Mouse (Mus musculus) megakaryocyte, adult 5-6 weeks (primary cell): Measurements from ENCODE around the gene Gm45140. TPM values are rescaled to one million over a fixed set of nuclear protein-coding genes. Genes with fewer than 3 reads are reported as not detected.

ENCODE experiments used
- ATAC-seq: 2 replicates; pipeline ENCODE4 v1.8.0; 2016; ENCODE audit warnings: mild to moderate bottlenecking, inconsistent platforms; ENCODE audit not compliant: poor library complexity, severe bottlenecking
- total RNA-seq, 2 experiments: library from RNA; stranded (forward) in 1 of 2; stranded (reverse) in 1 of 2; fragments of 153-499, 151-499 nt in 1 of 2; fragments of 221-1000, 200-1000 nt in 1 of 2; gene quantifications; 2 replicates each; pipeline versions ENCODE4 v1.2.3 to v1.2.4; 2015 to 2017

Gene Gm45140
- total RNA-seq, 2 experiments from 2014 or later: 2.5 to 25.6 TPM

DNA sequence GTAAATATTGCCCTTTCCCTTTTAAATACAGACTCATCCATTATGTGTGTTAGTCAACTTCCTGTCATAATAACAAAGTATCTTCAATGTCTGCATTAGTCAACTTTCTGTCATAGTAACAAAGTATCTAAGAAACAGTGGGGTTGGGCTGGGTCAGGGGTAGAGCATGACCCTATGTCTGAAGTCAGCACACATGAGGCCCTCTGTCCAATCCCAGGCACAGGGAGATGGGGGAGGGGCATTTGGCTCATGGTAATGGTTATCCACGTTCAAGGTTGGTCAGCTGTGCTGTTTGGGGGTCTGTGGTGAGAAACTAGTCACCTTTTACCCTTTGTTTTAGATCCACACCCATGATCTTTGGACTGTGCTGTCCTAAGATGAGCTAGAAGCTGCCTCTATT, 90.3 kb downstream of the Gm45140 start:
- ATAC-seq: no peak

DNA sequence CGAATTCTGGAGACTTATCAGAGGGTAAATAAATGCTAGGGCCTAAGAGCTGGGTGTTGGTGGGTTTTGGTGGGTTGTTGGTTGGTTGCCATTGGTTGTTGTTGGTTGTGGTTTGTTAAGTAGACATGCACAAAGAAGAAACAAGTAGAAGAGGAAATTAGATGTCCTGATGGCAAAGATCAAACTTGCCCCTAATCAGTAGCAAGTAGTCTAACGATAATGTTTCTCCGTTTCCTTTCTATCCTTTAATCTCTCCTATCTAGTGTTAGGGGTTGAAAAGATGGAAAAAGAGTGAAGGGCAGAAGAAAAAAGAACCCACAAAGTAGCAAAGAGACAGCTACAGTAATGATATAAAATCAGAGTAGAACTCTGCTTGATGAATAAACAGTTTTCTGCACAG, 91.0 kb downstream of the Gm45140 start:
- no peak for ATAC-seq

DNA sequence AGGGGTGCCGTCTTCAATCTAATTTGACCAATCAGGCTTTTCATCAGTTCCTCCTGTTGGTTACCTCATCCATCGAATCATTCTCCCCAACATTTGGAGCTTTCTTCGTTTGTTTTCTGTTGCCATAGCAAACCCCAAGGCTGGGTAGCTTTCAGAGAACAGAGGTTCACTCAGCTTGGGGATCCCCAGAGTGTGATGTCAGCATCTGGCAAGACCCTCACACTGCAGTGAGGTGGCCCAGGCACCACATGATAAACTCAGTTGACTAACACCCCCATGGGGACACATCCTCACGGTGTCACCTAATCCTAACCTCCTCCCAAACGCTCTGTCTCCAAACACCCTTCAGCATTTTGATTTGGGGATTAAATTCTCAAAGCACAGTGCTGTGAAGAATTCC, 92.3 kb downstream of the Gm45140 start:
- no peak for ATAC-seq

DNA sequence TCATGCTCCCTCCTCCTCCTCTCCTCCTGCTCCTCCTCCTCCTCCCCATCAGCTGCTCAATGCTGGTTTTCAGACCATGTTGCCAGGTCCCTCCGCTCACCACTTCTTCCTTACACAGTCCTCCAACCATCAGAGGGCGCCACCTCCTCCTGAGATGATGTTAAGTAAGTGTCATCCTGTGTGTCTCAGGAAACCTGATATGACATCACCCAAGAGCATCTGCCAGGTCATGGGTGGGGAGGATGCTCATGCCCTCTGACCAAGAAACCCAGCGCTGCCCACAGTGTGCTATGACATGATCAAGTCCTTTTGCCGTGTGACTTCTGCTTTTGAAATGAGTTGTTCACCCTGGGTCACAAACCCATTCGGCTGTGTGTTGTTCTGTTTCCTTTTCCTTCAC, 92.8 kb downstream of the Gm45140 start:
- peak; percentile 69 for ATAC-seq

DNA sequence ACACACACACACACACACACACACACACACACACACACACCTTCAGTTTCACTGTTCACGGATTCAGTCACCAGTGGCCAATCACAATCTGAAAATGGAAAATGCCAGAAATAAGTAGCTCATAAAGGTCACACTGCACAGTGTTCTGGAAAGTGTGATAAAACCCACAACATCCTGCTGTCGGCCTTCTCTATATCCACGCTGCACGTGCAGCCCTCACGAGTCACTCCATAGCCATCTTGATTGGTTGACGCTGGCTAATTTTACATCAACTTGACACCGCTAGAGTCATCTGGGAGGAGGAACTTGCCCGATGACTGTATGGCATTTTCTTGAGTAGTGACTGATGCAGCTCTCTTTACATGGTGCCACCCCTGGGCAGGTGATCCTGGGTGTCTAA, 93.6 kb downstream of the Gm45140 start:
- no peak for ATAC-seq

DNA sequence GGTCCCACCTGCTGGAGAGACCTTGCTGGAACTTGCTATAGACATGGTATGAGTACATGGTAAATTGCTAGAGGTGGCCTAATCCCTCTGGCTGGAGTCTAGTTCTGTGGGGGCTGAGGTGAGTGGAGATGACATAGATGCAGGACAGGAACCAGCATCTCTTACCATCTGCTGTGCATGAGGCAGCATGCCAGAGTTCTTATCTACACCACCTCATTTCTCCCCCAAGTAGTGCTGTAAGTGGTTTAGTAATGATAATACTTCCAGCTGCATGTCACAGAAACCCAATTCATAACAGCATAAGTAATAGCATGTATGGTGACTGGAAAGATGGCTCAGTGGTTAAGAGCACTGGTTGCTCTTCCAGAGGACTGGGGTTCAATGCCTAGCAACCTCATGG, 95.1 kb downstream of the Gm45140 start:
- ATAC-seq: 0 out of 2 replicates have a peak, but pooled peaks have one; percentile 36

DNA sequence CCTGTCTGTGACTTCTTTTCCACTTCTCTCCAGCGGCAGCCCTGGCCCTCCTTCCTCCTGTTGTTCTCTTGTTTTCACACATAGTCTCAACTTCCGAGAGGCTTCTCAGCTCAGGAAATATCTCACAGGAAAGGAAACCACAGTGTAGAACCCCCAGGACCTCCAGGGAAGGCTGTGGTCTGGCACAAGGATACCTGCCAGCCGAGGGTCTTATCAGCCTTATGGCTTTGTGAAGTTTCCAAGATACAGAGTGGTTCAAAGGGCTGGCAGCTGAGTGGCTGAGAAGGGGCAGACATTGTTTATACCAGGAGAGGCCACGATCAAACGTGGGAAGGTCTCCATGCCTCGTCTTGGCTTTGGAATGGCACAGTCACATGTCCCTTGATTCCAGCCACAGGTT, 95.7 kb downstream of the Gm45140 start:
- no peak for ATAC-seq

Other genes with a start within 250 kb of the Gm45140 start
- gene Prokr1, start 245.1 kb downstream of the Gm45140 start, total RNA-seq (2015): 0.11 and 0.29 TPM in 2 replicates
- 0.08 and 0.26 TPM in 2 replicates for gene Prokr1, start 245.1 kb downstream of the Gm45140 start, total RNA-seq (2017)
- gene Aplf, start 163.6 kb downstream of the Gm45140 start, total RNA-seq (2015): 8.1 and 8.7 TPM in 2 replicates
- gene Aplf, start 163.6 kb downstream of the Gm45140 start, total RNA-seq (2017): 14.6 and 17.0 TPM in 2 replicates
- 0.39 TPM in 1 of 2 replicates, not detected in the other for gene Efcc1, start 104.9 kb downstream of the Gm45140 start, total RNA-seq (2015)
- gene Efcc1, start 104.9 kb downstream of the Gm45140 start, total RNA-seq (2017): not detected in 2 replicates
- gene Gp9, start 57.7 kb downstream of the Gm45140 start, total RNA-seq (2015): 0.16 and 1.2 TPM in 2 replicates
- gene Gp9, start 57.7 kb downstream of the Gm45140 start, total RNA-seq (2017): 0.59 TPM in 1 of 2 replicates, not detected in the other
- 36.4 and 40.7 TPM in 2 replicates for gene Rab43, start 23.6 kb downstream of the Gm45140 start, total RNA-seq (2015)
- gene Rab43, start 23.6 kb downstream of the Gm45140 start, total RNA-seq (2017): 12.7 and 13.3 TPM in 2 replicates
- 10.2 and 16.7 TPM in 2 replicates for gene Isy1, start 3.0 kb upstream of the Gm45140 start, total RNA-seq (2015)
- 94.0 and 120 TPM in 2 replicates for gene Isy1, start 3.0 kb upstream of the Gm45140 start, total RNA-seq (2017)
- gene Cnbp, start 15.3 kb upstream of the Gm45140 start, total RNA-seq (2015): 264 and 268 TPM in 2 replicates
- 389 and 399 TPM in 2 replicates for gene Cnbp, start 15.3 kb upstream of the Gm45140 start, total RNA-seq (2017)
- gene Copg1, start 52.0 kb upstream of the Gm45140 start, total RNA-seq (2015): 25.8 and 29.6 TPM in 2 replicates
- gene Copg1, start 52.0 kb upstream of the Gm45140 start, total RNA-seq (2017): 47.1 and 50.8 TPM in 2 replicates
- gene Hmces, start 78.1 kb upstream of the Gm45140 start, total RNA-seq (2015): 4.9 and 10.1 TPM in 2 replicates
- 13.4 and 15.2 TPM in 2 replicates for gene Hmces, start 78.1 kb upstream of the Gm45140 start, total RNA-seq (2017)
- 0.11 and 0.14 TPM in 2 replicates for gene H1fx, start 145.8 kb upstream of the Gm45140 start, total RNA-seq (2015)
- gene H1fx, start 145.8 kb upstream of the Gm45140 start, total RNA-seq (2017): not detected in 2 replicates
- 429 and 450 TPM in 2 replicates for gene Rab7, start 209.5 kb upstream of the Gm45140 start, total RNA-seq (2015)
- gene Rab7, start 209.5 kb upstream of the Gm45140 start, total RNA-seq (2017): 132 and 169 TPM in 2 replicates
- 56.6 and 67.2 TPM in 2 replicates for gene Rpn1, start 248.7 kb upstream of the Gm45140 start, total RNA-seq (2015)
- gene Rpn1, start 248.7 kb upstream of the Gm45140 start, total RNA-seq (2017): 130 and 142 TPM in 2 replicates